ENCODE assay signal across 25 mouse cellular contexts in the genomic region with DNA sequence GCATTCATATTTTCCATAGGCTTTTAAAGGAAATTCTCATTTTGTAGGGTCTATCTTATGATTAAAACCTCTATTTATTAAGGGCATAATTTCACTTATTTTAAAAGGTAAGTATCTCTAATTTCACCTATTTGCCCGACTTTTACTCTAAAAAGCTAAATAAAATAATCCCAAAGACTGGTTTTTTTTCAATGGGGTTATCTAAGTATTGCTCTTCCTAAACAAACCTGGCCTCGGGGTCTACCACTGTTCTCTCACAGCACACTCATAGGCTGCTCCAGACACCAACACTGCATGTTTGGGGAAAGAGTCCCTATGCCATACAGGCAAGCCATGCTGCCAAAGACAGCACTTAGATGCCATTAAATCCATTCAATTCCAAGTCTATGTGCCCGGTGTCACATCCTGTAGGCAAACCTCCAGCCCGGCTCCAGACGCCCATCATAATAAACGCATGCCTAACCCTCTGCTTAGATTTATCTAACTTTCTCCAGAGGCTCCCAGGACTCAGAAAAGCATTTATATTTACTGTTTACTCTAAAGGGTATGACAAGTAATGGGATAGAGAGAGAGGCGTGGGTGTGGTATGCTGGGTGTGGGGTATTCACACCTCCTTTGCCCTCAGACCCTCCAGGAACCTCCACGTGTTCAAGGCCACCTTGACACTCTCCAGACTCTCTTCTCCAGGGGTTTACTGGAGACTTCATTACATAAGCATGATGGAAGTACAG.
"Had no signal": no experiment of that assay in that cellular context is flagged by ENCODE, and none has a peak within 500 bp of the region (broad histone marks: within the 10 kb centered on the region; RNA-seq: fewer than 3 reads in every experiment).

No protein-coding gene starts in this region.

- H3K27me3 ChIP-seq: embryonic facial prominence, embryonic 12.5 days had no signal

- H3K4me2 ChIP-seq: embryonic facial prominence, embryonic 12.5 days; embryonic facial prominence, embryonic 13.5 days; embryonic facial prominence, embryonic 15.5 days; forebrain, embryonic 12.5 days; forebrain, embryonic 13.5 days; forebrain, embryonic 15.5 days had no signal

- ATAC-seq: forebrain, embryonic 13.5 days; forebrain, embryonic 14.5 days; forebrain, embryonic 15.5 days; forebrain, embryonic 16.5 days; forebrain, postnatal 0 days had no signal

- H3K9me3 ChIP-seq: embryonic facial prominence, embryonic 12.5 days; embryonic facial prominence, embryonic 15.5 days; forebrain, embryonic 12.5 days; forebrain, embryonic 15.5 days had no signal

- H3K4me3 ChIP-seq: embryonic facial prominence, embryonic 10.5 days; embryonic facial prominence, embryonic 12.5 days; embryonic facial prominence, embryonic 13.5 days; embryonic facial prominence, embryonic 15.5 days; erythroblast, embryonic 14.5 days; forebrain, embryonic 10.5 days; forebrain, embryonic 12.5 days; forebrain, embryonic 13.5 days; forebrain, embryonic 15.5 days; gastrocnemius, adult 2 months; heart, adult 2 months had no signal

- H3K9ac ChIP-seq: embryonic facial prominence, embryonic 12.5 days; embryonic facial prominence, embryonic 13.5 days; embryonic facial prominence, embryonic 15.5 days; forebrain, embryonic 12.5 days; forebrain, embryonic 13.5 days; forebrain, embryonic 15.5 days; forebrain, postnatal 0 days had no signal

- H3K36me3 ChIP-seq: embryonic facial prominence, embryonic 10.5 days; embryonic facial prominence, embryonic 12.5 days; embryonic facial prominence, embryonic 13.5 days; embryonic facial prominence, embryonic 15.5 days; forebrain, embryonic 10.5 days; forebrain, embryonic 12.5 days; forebrain, embryonic 15.5 days had no signal

- H3K27ac ChIP-seq: embryonic facial prominence, embryonic 10.5 days; embryonic facial prominence, embryonic 12.5 days; embryonic facial prominence, embryonic 13.5 days; embryonic facial prominence, embryonic 15.5 days; forebrain, embryonic 10.5 days; forebrain, embryonic 12.5 days; forebrain, embryonic 13.5 days; forebrain, embryonic 15.5 days; gastrocnemius, adult 2 months; heart, adult 2 months had no signal

- DNase-seq: cerebellum, adult 9-10 months; cerebellum, adult 9-11 months; cerebellum, postnatal 25 days; cerebellum, postnatal 36 days; embryo, embryonic 11 days; forebrain, postnatal 0 days; gastrocnemius, adult 2 months; gastrocnemius, postnatal 10 days; gastrocnemius, postnatal 14 days; gastrocnemius, postnatal 25 days; gastrocnemius, postnatal 36 days; heart, adult 11 months; heart, adult 18-20 months; heart, adult 2 months had no signal
